Mouse (Mus musculus): ENCODE data around the gene Mrpl58. TPM values are rescaled to one million over a fixed set of nuclear protein-coding genes. Genes with fewer than 3 reads are reported as not detected.

Gene Mrpl58
- total RNA-seq, 2 experiments from 2014 or later = 100 to 105 TPM

- TF ChIP-seq CTCF (conservative IDR thresholded peaks at IDR 0.05) = no peak
- Histone ChIP-seq H3K27ac (peak overlapping the region; percentile 89), H3K4me3 (peak overlapping the region; percentile 78; the same call in 1 of the 2 replicates)
- DNase-seq (ENCODE audit: low spot score in 2 of 2) = no peak
Measured at GRCm38 (mm10) chr11:115421328-115421727, 17.8 kb downstream of the Mrpl58 start.

GRCm38 (mm10) chr11:115421972-115422371 lies 18.4 kb downstream of the Mrpl58 start:
- no peak for DNase-seq (ENCODE audit: low spot score in 2 of 2)
- no peak for TF ChIP-seq CTCF (conservative IDR thresholded peaks at IDR 0.05)
- Histone ChIP-seq H3K27ac (no peak overlapping the region), H3K4me3 (no peak overlapping the region)

- DNase-seq (ENCODE audit: low spot score in 2 of 2) = no peak
- no peak overlapping the region for H3K27ac ChIP-seq
- no peak for TF ChIP-seq CTCF (conservative IDR thresholded peaks at IDR 0.05)
- no peak overlapping the region for H3K4me3 ChIP-seq
Measured at GRCm38 (mm10) chr11:115423091-115423490, 19.5 kb downstream of the Mrpl58 start.

- no peak for DNase-seq (ENCODE audit: low spot score in 2 of 2)
- no peak overlapping the region for H3K4me3 ChIP-seq
- H3K27ac ChIP-seq = peak overlapping the region; percentile 74; the same call in 1 of the 2 replicates
- no peak for TF ChIP-seq CTCF (conservative IDR thresholded peaks at IDR 0.05)
Measured at GRCm38 (mm10) chr11:115424666-115425065, 21.1 kb downstream of the Mrpl58 start.

- H3K4me3 ChIP-seq = no peak overlapping the region
- DNase-seq (ENCODE audit: low spot score in 2 of 2) = no peak
- no peak for TF ChIP-seq CTCF (conservative IDR thresholded peaks at IDR 0.05)
- peak overlapping the region; percentile 74; the same call in 1 of the 2 replicates for H3K27ac ChIP-seq
Measured at GRCm38 (mm10) chr11:115425671-115426070, 22.1 kb downstream of the Mrpl58 start.

- peak overlapping the region; percentile 2; the same call in 1 of the 2 replicates for H3K4me3 ChIP-seq
- DNase-seq (ENCODE audit: low spot score in 2 of 2) = peak; percentile 78 to 84
- TF ChIP-seq CTCF (conservative IDR thresholded peaks at IDR 0.05) = peak; percentile 88
- peak overlapping the region; percentile 89 for H3K27ac ChIP-seq
Measured at GRCm38 (mm10) chr11:115427482-115428331, 24.2 kb downstream of the Mrpl58 start.

GRCm38 (mm10) chr11:115429307-115429706 lies 25.8 kb downstream of the Mrpl58 start:
- no peak overlapping the region for H3K4me3 ChIP-seq
- no peak for TF ChIP-seq CTCF (conservative IDR thresholded peaks at IDR 0.05)
- H3K27ac ChIP-seq = peak overlapping the region; percentile 89; the same call in 1 of the 2 replicates
- DNase-seq (ENCODE audit: low spot score in 2 of 2) = no peak

GRCm38 (mm10) chr11:115430561-115430960 lies 27.0 kb downstream of the Mrpl58 start:
- Histone ChIP-seq H3K27ac (no peak overlapping the region), H3K4me3 (no peak overlapping the region)
- no peak for DNase-seq (ENCODE audit: low spot score in 2 of 2)
- TF ChIP-seq CTCF (conservative IDR thresholded peaks at IDR 0.05) = no peak

- TF ChIP-seq CTCF (conservative IDR thresholded peaks at IDR 0.05) = no peak
- no peak for DNase-seq (ENCODE audit: low spot score in 2 of 2)
- H3K27ac ChIP-seq = no peak overlapping the region
- no peak overlapping the region for H3K4me3 ChIP-seq
Measured at GRCm38 (mm10) chr11:115432814-115433213, 29.3 kb downstream of the Mrpl58 start.

GRCm38 (mm10) chr11:115433342-115433741 lies 29.8 kb downstream of the Mrpl58 start:
- TF ChIP-seq CTCF (conservative IDR thresholded peaks at IDR 0.05) = no peak
- DNase-seq (ENCODE audit: low spot score in 2 of 2) = no peak
- no peak overlapping the region for H3K4me3 ChIP-seq
- no peak overlapping the region for H3K27ac ChIP-seq

- Histone ChIP-seq H3K27ac (peak overlapping the region; percentile 53), H3K4me3 (peak overlapping the region; percentile 44)
- no peak for DNase-seq (ENCODE audit: low spot score in 2 of 2)
- TF ChIP-seq CTCF (conservative IDR thresholded peaks at IDR 0.05) = no peak
Measured at GRCm38 (mm10) chr11:115435596-115436337, 32.2 kb downstream of the Mrpl58 start.

GRCm38 (mm10) chr11:115437571-115438122 lies 34.1 kb downstream of the Mrpl58 start:
- TF ChIP-seq CTCF (conservative IDR thresholded peaks at IDR 0.05) = no peak
- Histone ChIP-seq H3K4me3 (no peak overlapping the region), H3K27ac (peak overlapping the region; percentile 16; the same call in 1 of the 2 replicates)
- DNase-seq (ENCODE audit: low spot score in 2 of 2) = no peak

GRCm38 (mm10) chr11:115439326-115439725 lies 35.8 kb downstream of the Mrpl58 start:
- Histone ChIP-seq H3K4me3 (no peak overlapping the region), H3K27ac (no peak overlapping the region)
- no peak for TF ChIP-seq CTCF (conservative IDR thresholded peaks at IDR 0.05)
- no peak for DNase-seq (ENCODE audit: low spot score in 2 of 2)
